Mouse (Mus musculus) midbrain, embryonic 14.5 days (tissue): ENCODE data around the gene Cers2. TPM values are rescaled to one million over a fixed set of nuclear protein-coding genes. Genes with fewer than 3 reads are reported as not detected.

Experiments used
- ATAC-seq: fragments of 200-750 bp; cut with Nextera tagmentation; 2 replicates; pipeline ENCODE4 v1.8.0; 2017; ENCODE audit warnings: moderate number of reproducible peaks, moderate library complexity; ENCODE audit not compliant: low FRiP score, low TSS enrichment
- DNase-seq: peaks from one replicate; pipeline ENCODE4 v3.0.0-alpha.2; 2015
- H3K27ac ChIP-seq: fragments of 300-500 bp; sonication (generic); replicated peaks from 2 replicates; pipeline ENCODE4 v1.5.1; 2014; ENCODE audit warnings: mild to moderate bottlenecking, low read depth, low read length, moderate library complexity
- H3K27me3 ChIP-seq: fragments of 300-500 bp; sonication (generic); 2 replicates; pipeline ENCODE4 v1.6.1; 2014; ENCODE audit warnings: low read length, control low read depth, mixed read lengths; ENCODE audit not compliant: control insufficient read depth, insufficient read depth
- H3K36me3 ChIP-seq: fragments of 300-500 bp; sonication (generic); 2 replicates; pipeline ENCODE4 v1.6.1; 2014; ENCODE audit warnings: low read length, control low read depth; ENCODE audit not compliant: control insufficient read depth, insufficient read depth
- H3K4me1 ChIP-seq: fragments of 300-500 bp; sonication (generic); 2 replicates; pipeline ENCODE4 v1.6.1; 2014; ENCODE audit warnings: mild to moderate bottlenecking, antibody characterized with exemption, low read length, control low read depth; ENCODE audit not compliant: control insufficient read depth, insufficient read depth
- H3K4me2 ChIP-seq: fragments of 300-500 bp; sonication (generic); 2 replicates; pipeline ENCODE4 v1.6.1; 2014; ENCODE audit warnings: mild to moderate bottlenecking, low read length, moderate library complexity
- H3K4me3 ChIP-seq: fragments of 300-500 bp; sonication (generic); replicated peaks from 2 replicates; pipeline ENCODE4 v1.5.1; 2014; ENCODE audit warnings: low read depth, low read length
- H3K9ac ChIP-seq: fragments of 300-500 bp; sonication (generic); replicated peaks from 2 replicates; pipeline ENCODE4 v1.6.1; 2014; ENCODE audit warnings: mild to moderate bottlenecking, low read length, moderate library complexity
- H3K9me3 ChIP-seq: fragments of 300-500 bp; sonication (generic); 2 replicates; pipeline ENCODE4 v1.6.1; 2016; ENCODE audit warnings: low read length, control low read depth, mixed read lengths; ENCODE audit not compliant: control insufficient read depth
- polyA plus RNA-seq: library from polyadenylated mRNA; unstranded; fragments of >200 nt; fragmentation: Nextera tagmentation; extraction: Ambion mirVana; gene quantifications from 2 replicates; pipeline ENCODE4 v1.2.1, GENCODE M21; 2014

Gene Cers2
- polyA plus RNA-seq, 1 experiment from 2014 or later, result 83.2 TPM

DNA sequence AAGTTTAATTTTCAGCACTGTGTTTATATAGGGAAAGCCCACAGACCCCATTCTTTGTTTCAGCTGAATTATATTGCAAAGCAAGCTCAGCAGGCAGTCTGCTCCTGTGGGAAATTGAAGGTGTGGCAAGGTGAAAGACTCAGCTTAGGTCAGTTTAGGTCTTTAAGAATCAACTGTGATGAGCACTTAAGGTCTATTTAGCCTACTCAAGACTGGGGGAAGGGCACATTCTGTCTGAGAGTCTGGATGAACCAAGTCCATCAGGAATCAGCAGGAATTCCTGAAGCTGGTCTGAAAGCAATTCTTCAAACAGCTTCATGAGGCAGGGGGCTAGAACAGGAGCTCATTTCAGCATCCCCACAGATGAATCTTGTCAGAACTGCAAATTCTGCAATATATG is 55.5 kb downstream of the Cers2 start:
- DNase-seq (no peak), ATAC-seq (no peak)
- Histone ChIP-seq H3K36me3 (no peaks in the 10 kb centered on the region), H3K9me3 (no peaks in the 10 kb centered on the region), H3K4me2 (no peak overlapping the region), H3K27me3 (no peaks in the 10 kb centered on the region), H3K9ac (no peak overlapping the region), H3K27ac (no peak overlapping the region), H3K4me1 (no peaks in the 10 kb centered on the region), H3K4me3 (no peak overlapping the region)

Other genes starting within 250 kb of the Cers2 start
- 15.0 and 15.4 TPM in 2 replicates for gene Pip5k1a, start 207.9 kb upstream of the Cers2 start, polyA plus RNA-seq
- gene Vps72, start 203.8 kb upstream of the Cers2 start, polyA plus RNA-seq, result 194 and 204 TPM in 2 replicates
- 0.47 and 0.49 TPM in 2 replicates for gene Tmod4, start 190.3 kb upstream of the Cers2 start, polyA plus RNA-seq
- gene Scnm1, start 180.8 kb upstream of the Cers2 start, polyA plus RNA-seq, result 86.6 and 102 TPM in 2 replicates
- 31.7 and 34.7 TPM in 2 replicates for gene Lysmd1, start 180.7 kb upstream of the Cers2 start, polyA plus RNA-seq
- gene Tnfaip8l2, start 172.4 kb upstream of the Cers2 start, polyA plus RNA-seq, result 0.92 and 3.4 TPM in 2 replicates
- 39.0 and 44.4 TPM in 2 replicates for gene Sema6c, start 154.3 kb upstream of the Cers2 start, polyA plus RNA-seq
- gene Gabpb2, start 96.9 kb upstream of the Cers2 start, polyA plus RNA-seq, result 3.7 and 4.2 TPM in 2 replicates
- gene Cdc42se1, start 86.1 kb upstream of the Cers2 start, polyA plus RNA-seq, result 58.3 and 64.5 TPM in 2 replicates
- gene Mllt11, start 82.6 kb upstream of the Cers2 start, polyA plus RNA-seq, result 545 and 586 TPM in 2 replicates
- 0.11 and 0.15 TPM in 2 replicates for gene Gm128, start 73.2 kb upstream of the Cers2 start, polyA plus RNA-seq
- not detected in 2 replicates for gene Bnipl, start 63.6 kb upstream of the Cers2 start, polyA plus RNA-seq
- 44.2 and 48.2 TPM in 2 replicates for gene Mindy1, start 33.4 kb upstream of the Cers2 start, polyA plus RNA-seq
- 59.4 TPM in 2 replicates for gene Prune1, start 32.7 kb upstream of the Cers2 start, polyA plus RNA-seq
- gene Anxa9, start 7.6 kb upstream of the Cers2 start, polyA plus RNA-seq, result 0.45 and 0.55 TPM in 2 replicates
- gene Setdb1, start 42.4 kb downstream of the Cers2 start, polyA plus RNA-seq, result 36.8 and 53.6 TPM in 2 replicates
- gene 4930558C23Rik, start 88.0 kb downstream of the Cers2 start, polyA plus RNA-seq, result not detected in 2 replicates
- 8.1 and 16.0 TPM in 2 replicates for gene Arnt, start 119.6 kb downstream of the Cers2 start, polyA plus RNA-seq
- gene Ctsk, start 184.5 kb downstream of the Cers2 start, polyA plus RNA-seq, result 2.2 and 7.6 TPM in 2 replicates
- gene Ctss, start 212.0 kb downstream of the Cers2 start, polyA plus RNA-seq, result 8.1 and 17.1 TPM in 2 replicates
- not detected in 2 replicates for gene Hormad1, start 244.9 kb downstream of the Cers2 start, polyA plus RNA-seq